Mouse (Mus musculus) heart, postnatal 10 days (tissue): ENCODE data around the gene Mrps15. TPM values are rescaled to one million over a fixed set of nuclear protein-coding genes. Genes with fewer than 3 reads are reported as not detected.
"Not testable (repeated sequence)": the region's sequence is repeated elsewhere in the genome, so short reads cannot be mapped to it uniquely, and the experiment has no call there.

Experiments
- DNase-seq, 2 experiments: peaks; one replicate each; pipeline ENCODE4 v3.0.0; 2021
- intact Hi-C: fragments of 180-260 bp; cut with DNase I; formaldehyde crosslinking; loops from one replicate; pipeline ENCODE4 v1.15.1; 2025
- total RNA-seq, 2 experiments: library from RNA; stranded (reverse); gene quantifications; 2 replicates each; pipeline ENCODE4 v1.2.3; 2021

Mrps15 gene
- total RNA-seq, 2 experiments from 2014 or later = 64.2 to 64.3 TPM

- DNase-seq = no peak
- intact Hi-C loops = no loop called here
These were observed 22.1 kb downstream of the Mrps15 start for GRCm38 (mm10) chr4:126068842-126069241.

- intact Hi-C loops = no loop called here
These were observed 31.1 kb downstream of the Mrps15 start for GRCm38 (mm10) chr4:126077833-126078232.

GRCm38 (mm10) chr4:126079266-126079665, 32.5 kb downstream of the Mrps15 start:
- DNase-seq = peak in 1 of 2 experiments; percentile 26
- intact Hi-C loops = no loop called here

More at GRCm38 (mm10) chr4:126077833-126078232, 31.1 kb downstream of the Mrps15 start:
- DNase-seq = no peak

- no peak for DNase-seq
- intact Hi-C loops = no loop called here
These were observed 34.9 kb downstream of the Mrps15 start for GRCm38 (mm10) chr4:126081601-126082000.

GRCm38 (mm10) chr4:126083021-126083420, 36.3 kb downstream of the Mrps15 start:
- no peak for DNase-seq
- intact Hi-C loops = no loop called here

- DNase-seq = no peak
- intact Hi-C loops = no loop called here
These were observed 37.7 kb downstream of the Mrps15 start for GRCm38 (mm10) chr4:126084382-126084781.

GRCm38 (mm10) chr4:126085996-126086576, 39.4 kb downstream of the Mrps15 start:
- DNase-seq = peak; percentile 87 to 90
- intact Hi-C loops = loop anchor here (1.0 to 5.0 kb wide), 2 partner anchors 28 to 176 kb away; partner anchors contain the start of gene Trappc3

GRCm38 (mm10) chr4:126090101-126090847, 43.5 kb downstream of the Mrps15 start:
- intact Hi-C loops = no loop called here
- no peak for DNase-seq

- no peak for DNase-seq
- intact Hi-C loops = no loop called here
These were observed 44.1 kb downstream of the Mrps15 start for GRCm38 (mm10) chr4:126090848-126091124.

- intact Hi-C loops = no loop called here
- DNase-seq = no peak
These were observed 45.1 kb downstream of the Mrps15 start for GRCm38 (mm10) chr4:126091873-126092272.

GRCm38 (mm10) chr4:126095622-126096430, 49.1 kb downstream of the Mrps15 start:
- DNase-seq = not testable (repeated sequence)

GRCm38 (mm10) chr4:126096464-126097111, 49.9 kb downstream of the Mrps15 start, which contains the start of gene Lsm10:
Gene Lsm10 (plus strand): TSS chr4:126096623.
- DNase-seq = peak; percentile 96
- intact Hi-C loops = no loop called here

More at GRCm38 (mm10) chr4:126095622-126096430, 49.1 kb downstream of the Mrps15 start:
- intact Hi-C loops = not testable (repeated sequence)

GRCm38 (mm10) chr4:126097711-126098253, 51.1 kb downstream of the Mrps15 start:
- intact Hi-C loops = no loop called here
- DNase-seq = no peak

- no peak for DNase-seq
- intact Hi-C loops = no loop called here
These were observed 52.6 kb downstream of the Mrps15 start for GRCm38 (mm10) chr4:126099365-126099764.

- DNase-seq = no peak
- intact Hi-C loops = no loop called here
These were observed 54.0 kb downstream of the Mrps15 start for GRCm38 (mm10) chr4:126100764-126101163.

- DNase-seq = peak; percentile 43
These were observed 55.5 kb downstream of the Mrps15 start for GRCm38 (mm10) chr4:126102061-126102841.

GRCm38 (mm10) chr4:126103057-126103581, 56.4 kb downstream of the Mrps15 start:
- DNase-seq = peak; percentile 94
- intact Hi-C loops = no loop called here

More at GRCm38 (mm10) chr4:126102061-126102841, 55.5 kb downstream of the Mrps15 start:
- intact Hi-C loops = no loop called here

GRCm38 (mm10) chr4:126103590-126104068, 56.9 kb downstream of the Mrps15 start, which contains the start of gene Stk40:
Gene Stk40 (plus strand): TSS chr4:126103957.
- DNase-seq = peak; percentile 97 to 98
- intact Hi-C loops = no loop called here
